Mouse (Mus musculus) thymus, postnatal 10 days (tissue): ENCODE results near the gene Ezh1.

Experiments
- DNase-seq, 2 experiments: peaks; one replicate each; pipeline ENCODE4 v3.0.0; 2021; ENCODE audit warnings: low spot score in 2 of 2

Gene Ezh1

GRCm38 (mm10) chr11:101143338-101144225 lies 82.7 kb downstream of the Ezh1 start:
- peak; percentile 44 to 51 for DNase-seq

GRCm38 (mm10) chr11:101142215-101142967 lies 83.9 kb downstream of the Ezh1 start:
- no peak for DNase-seq
